ENCODE assay signal across 14 mouse cellular contexts in the genomic region with DNA sequence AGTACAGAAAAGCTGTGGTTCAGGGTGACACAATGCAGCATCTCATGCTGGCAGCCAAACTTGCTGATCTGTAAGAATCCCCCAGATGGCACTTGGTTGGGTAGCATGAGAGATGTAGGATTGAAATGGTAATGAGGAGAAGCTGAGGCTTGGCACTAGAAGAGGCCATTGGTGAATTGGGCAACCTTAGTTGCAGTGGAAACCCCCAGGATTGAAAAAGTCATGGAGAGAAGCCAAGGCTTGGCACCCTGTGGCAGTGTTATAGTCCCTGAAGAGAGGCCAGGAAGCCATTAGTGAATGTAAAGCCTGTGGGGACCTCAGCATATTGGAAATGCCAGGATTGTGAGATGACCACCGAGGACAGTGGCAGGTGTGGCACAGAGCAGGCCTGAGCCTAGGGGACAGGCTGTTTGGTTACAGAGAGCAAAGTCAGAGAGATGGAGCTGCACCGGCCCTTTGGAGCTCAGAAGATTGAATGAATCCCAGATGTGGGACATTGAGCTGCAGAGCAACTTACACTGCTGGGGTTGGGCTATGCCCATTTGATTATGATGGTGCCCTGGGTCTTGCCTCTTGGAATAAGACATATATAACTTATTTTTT.
"Had no signal": no experiment of that assay in that cellular context is flagged by ENCODE, and none has a peak within 500 bp of the region (broad histone marks: within the 10 kb centered on the region; RNA-seq: fewer than 3 reads in every experiment).

No protein-coding gene starts in this region.

- H3K4me3 ChIP-seq: layer of hippocampus, adult 2 months; limb, embryonic 10.5 days; liver, embryonic 15.5 days; midbrain, embryonic 10.5 days; neural tube, embryonic 13.5 days had no signal

- DNase-seq: kidney, postnatal 10 days; kidney, postnatal 4 days; lung, adult 2 months; lung, postnatal 36 days; right cerebral cortex, adult 18-20 months; right cerebral cortex, postnatal 25 days; thymus, postnatal 36 days had no signal

- H3K9ac ChIP-seq: liver, embryonic 15.5 days; neural tube, embryonic 13.5 days had no signal

- H3K27ac ChIP-seq: layer of hippocampus, adult 2 months; limb, embryonic 10.5 days; liver, embryonic 15.5 days; midbrain, embryonic 10.5 days; neural tube, embryonic 13.5 days had no signal

- H3K27me3 ChIP-seq: liver, embryonic 15.5 days; neural tube, embryonic 13.5 days had no signal

- H3K4me1 ChIP-seq: limb, embryonic 10.5 days; midbrain, embryonic 10.5 days had no signal

- H3K9me3 ChIP-seq: limb, embryonic 10.5 days; liver, embryonic 15.5 days; midbrain, embryonic 10.5 days; neural tube, embryonic 13.5 days had no signal

- ATAC-seq: lung, postnatal 0 days had no signal

- H3K36me3 ChIP-seq: limb, embryonic 10.5 days; liver, embryonic 15.5 days; midbrain, embryonic 10.5 days; neural tube, embryonic 13.5 days had no signal

- H3K4me2 ChIP-seq: liver, embryonic 11.5 days; liver, embryonic 15.5 days; neural tube, embryonic 13.5 days had no signal
